Mouse (Mus musculus): Measurements from ENCODE around the gene Lars2. TPM values are rescaled to one million over a fixed set of nuclear protein-coding genes. Genes with fewer than 3 reads are reported as not detected.
A peak's percentile ranks its signal among the peaks of the same experiment; 100 is the strongest.

Gene Lars2
- total RNA-seq, 2 experiments from 2014 or later, result 43.7 to 51.3 TPM

GRCm38 (mm10) chr9:123500480-123500879, 133.8 kb downstream of the Lars2 start:
- DNase-seq, result no peak
- intact Hi-C loops (cut with DNase I), result no loop called here

GRCm38 (mm10) chr9:123503171-123503834, 136.6 kb downstream of the Lars2 start:
- intact Hi-C loops (cut with DNase I), result no loop called here
- no peak for DNase-seq

- intact Hi-C loops (cut with DNase I), result loop anchor here (2.0 kb wide), 2 partner anchors 26 to 54 kb away; partner anchors contain the start of gene Limd1
- peak; percentile 54 to 66 for DNase-seq
Measured at GRCm38 (mm10) chr9:123504325-123504724, 137.6 kb downstream of the Lars2 start.

GRCm38 (mm10) chr9:123505598-123505997, 138.9 kb downstream of the Lars2 start:
- DNase-seq, result no peak
- intact Hi-C loops (cut with DNase I), result loop anchor here (2.0 to 5.0 kb wide), 3 partner anchors 27 to 248 kb away; partner anchors contain the start of gene Limd1

- DNase-seq, result no peak
- intact Hi-C loops (cut with DNase I), result loop anchor here (5.0 kb wide), 1 partner anchor 249 kb away; no protein-coding TSS in a partner anchor
Measured at GRCm38 (mm10) chr9:123506270-123507146, 139.8 kb downstream of the Lars2 start.

- DNase-seq, result no peak
- intact Hi-C loops (cut with DNase I), result loop anchor here (5.0 kb wide), 1 partner anchor 250 kb away; no protein-coding TSS in a partner anchor
Measured at GRCm38 (mm10) chr9:123507380-123507779, 140.7 kb downstream of the Lars2 start.

- intact Hi-C loops (cut with DNase I), result loop anchor here (5.0 kb wide), 1 partner anchor 252 kb away; no protein-coding TSS in a partner anchor
- no peak for DNase-seq
Measured at GRCm38 (mm10) chr9:123508986-123509385, 142.3 kb downstream of the Lars2 start.

- DNase-seq, result no peak
- intact Hi-C loops (cut with DNase I), result loop anchor here (5.0 kb wide), 1 partner anchor 253 kb away; no protein-coding TSS in a partner anchor
Measured at GRCm38 (mm10) chr9:123509638-123510604, 143.2 kb downstream of the Lars2 start.

GRCm38 (mm10) chr9:123510926-123511325, 144.2 kb downstream of the Lars2 start:
- intact Hi-C loops (cut with DNase I), result no loop called here
- DNase-seq, result no peak

Other genes starting within 250 kb of the Lars2 start
- 10 to 100 TPM; 62.4 to 67.9 TPM for gene Clec3b, start 216.0 kb upstream of the Lars2 start, total RNA-seq (2021)
- under 1 TPM; 0.07 to 0.29 TPM for gene Cdcp1, start 150.9 kb upstream of the Lars2 start, total RNA-seq (2021)
- gene Tmem158, start 106.2 kb upstream of the Lars2 start, total RNA-seq (2021), result 10 to 100 TPM in 1 of 2 experiments, 1 to 10 TPM in 1; 9.7 to 13.9 TPM
- gene Limd1, start 111.8 kb downstream of the Lars2 start, total RNA-seq (2021), result 10 to 100 TPM; 41.9 to 43.6 TPM
- gene Sacm1l, start 162.8 kb downstream of the Lars2 start, total RNA-seq (2021), result 10 to 100 TPM; 33.7 to 38.1 TPM

All from heart, postnatal 14 days (tissue).